Mouse (Mus musculus) testis, postnatal 10 days (tissue): ENCODE results near the gene Brip1.

Experiments
- DNase-seq: peaks from one replicate; pipeline ENCODE4 v3.0.0; 2021; ENCODE audit warnings: low spot score

The Brip1 gene

GRCm38 (mm10) chr11:86115955-86116354, 85.0 kb downstream of the Brip1 start:
- DNase-seq, result no peak

- no peak for DNase-seq
These were observed 93.7 kb downstream of the Brip1 start for GRCm38 (mm10) chr11:86107276-86107675.

- DNase-seq, result no peak
These were observed 94.4 kb downstream of the Brip1 start for GRCm38 (mm10) chr11:86106596-86106995.

- no peak for DNase-seq
These were observed 99.8 kb downstream of the Brip1 start for GRCm38 (mm10) chr11:86101191-86101590.

- DNase-seq, result no peak
These were observed 101.7 kb downstream of the Brip1 start for GRCm38 (mm10) chr11:86099341-86099740.

GRCm38 (mm10) chr11:86088815-86089214, 112.2 kb downstream of the Brip1 start:
- DNase-seq, result no peak

DNA sequence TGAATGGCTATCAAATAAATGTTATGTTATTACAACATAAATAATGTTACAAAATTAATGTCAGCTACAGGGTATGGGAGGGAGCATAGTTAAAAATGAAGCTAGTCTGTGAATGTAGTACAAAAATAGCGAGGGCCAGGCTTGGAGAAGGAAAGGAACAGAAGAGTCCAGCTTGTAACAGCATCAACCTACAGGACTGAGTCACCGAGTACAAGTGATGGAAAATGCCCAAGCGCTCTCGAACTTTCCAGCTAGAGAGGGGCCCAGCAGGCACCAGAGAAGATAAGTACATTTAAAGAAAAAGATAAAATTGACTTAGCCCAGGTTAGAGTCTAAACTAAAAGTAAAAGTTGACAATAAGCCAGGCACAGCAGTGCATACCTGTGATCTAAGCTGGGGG, 116.5 kb downstream of the Brip1 start:
- no peak for DNase-seq

DNA sequence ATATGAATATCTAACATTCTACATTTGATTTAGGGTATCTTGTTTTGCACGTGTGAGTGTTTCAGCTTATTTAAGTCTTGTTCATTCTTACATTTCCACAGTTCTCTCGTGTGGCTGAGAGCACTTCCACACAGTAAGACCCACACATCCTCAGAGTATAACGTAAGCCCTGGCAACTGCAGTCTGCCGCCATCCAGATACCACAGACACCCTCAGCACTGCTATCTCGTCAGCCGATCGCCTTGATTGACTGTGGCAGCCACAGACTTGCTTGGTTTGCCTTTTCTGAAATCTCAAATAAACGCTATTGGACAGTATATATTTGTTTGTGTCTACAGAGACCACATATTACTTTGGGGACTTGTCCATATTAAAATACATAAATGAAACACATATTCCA, 123.0 kb downstream of the Brip1 start:
- no peak for DNase-seq

DNA sequence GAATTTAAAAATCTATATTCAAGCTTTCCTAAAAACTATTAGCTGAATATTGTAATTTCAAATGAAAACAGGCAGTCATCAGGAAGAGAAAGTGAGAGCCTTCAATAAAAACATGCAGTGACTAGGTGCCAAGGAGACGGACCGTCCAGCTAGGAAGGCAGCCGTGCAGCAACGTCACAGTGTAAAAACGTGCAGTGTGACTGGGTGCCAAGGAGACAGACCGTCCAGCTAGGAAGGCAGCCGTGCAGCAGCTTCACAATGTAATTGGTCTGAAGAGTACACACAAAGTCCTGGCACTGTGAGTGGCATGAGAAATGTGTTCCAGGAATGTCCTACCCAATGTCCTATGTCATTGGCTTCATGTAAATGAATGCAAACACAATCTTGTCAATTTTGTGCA, 124.0 kb downstream of the Brip1 start:
- no peak for DNase-seq

DNA sequence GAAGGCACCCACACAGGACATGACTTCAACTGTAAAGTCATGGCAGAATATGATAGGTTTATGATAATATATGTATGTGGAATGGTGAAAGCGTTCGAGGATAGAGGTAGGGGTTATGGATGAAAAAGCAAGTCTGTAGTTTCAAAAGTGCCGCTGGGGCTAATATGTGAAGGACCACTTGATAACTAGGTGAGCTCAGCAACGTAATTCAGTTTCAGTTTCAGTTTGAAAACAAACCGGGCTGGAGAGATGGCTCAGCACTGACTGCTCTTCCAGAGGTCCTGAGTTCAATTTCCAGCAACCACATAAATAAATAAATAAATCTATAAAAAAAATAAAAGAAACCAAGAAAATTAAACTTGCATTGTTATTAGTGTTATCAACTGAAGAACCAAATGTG, 124.6 kb downstream of the Brip1 start:
- no peak for DNase-seq

- no peak for DNase-seq
These were observed 125.6 kb downstream of the Brip1 start for GRCm38 (mm10) chr11:86075371-86075770.

GRCm38 (mm10) chr11:86068651-86069050, 132.3 kb downstream of the Brip1 start:
- DNase-seq, result no peak

DNA sequence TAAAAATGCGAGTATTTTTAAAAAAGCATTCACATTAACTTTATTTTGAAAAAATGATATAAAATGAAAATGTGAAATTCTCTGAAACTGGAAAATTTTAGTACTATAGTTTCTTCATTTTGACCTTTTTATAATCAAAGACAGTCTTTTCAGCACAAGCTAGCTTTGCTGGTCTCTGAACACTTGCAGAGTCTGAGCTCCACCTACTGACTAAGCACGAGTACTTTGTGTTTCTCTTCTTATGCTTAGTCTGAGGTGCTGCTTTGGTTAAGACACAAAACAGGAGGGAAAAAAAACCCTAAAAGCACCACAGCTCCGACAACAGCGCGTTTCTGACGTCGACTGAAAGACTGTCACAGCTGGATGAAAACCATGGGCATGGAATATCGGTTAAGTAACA, 133.8 kb downstream of the Brip1 start:
- DNase-seq, result no peak

DNA sequence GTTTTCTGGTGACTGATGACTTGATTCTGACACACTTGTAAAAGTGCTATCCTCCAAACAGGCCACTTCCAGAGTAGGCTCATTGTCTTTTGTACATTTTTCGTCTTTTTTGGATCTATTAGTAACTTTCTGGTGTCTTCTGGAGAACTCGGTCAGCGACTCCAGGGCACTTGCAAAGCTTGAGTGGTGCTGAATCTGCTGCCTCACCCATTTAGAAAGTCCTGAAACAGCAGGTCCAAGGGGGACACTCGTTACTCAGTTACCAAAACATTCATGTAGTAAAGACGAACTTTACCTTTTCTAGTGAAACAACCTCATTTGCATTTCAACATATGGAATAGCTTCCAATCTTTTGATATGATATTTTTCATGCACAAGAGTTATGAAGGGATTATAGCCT, 136.1 kb downstream of the Brip1 start:
- no peak for DNase-seq

GRCm38 (mm10) chr11:86061243-86061642, 139.8 kb downstream of the Brip1 start:
- no peak for DNase-seq

DNA sequence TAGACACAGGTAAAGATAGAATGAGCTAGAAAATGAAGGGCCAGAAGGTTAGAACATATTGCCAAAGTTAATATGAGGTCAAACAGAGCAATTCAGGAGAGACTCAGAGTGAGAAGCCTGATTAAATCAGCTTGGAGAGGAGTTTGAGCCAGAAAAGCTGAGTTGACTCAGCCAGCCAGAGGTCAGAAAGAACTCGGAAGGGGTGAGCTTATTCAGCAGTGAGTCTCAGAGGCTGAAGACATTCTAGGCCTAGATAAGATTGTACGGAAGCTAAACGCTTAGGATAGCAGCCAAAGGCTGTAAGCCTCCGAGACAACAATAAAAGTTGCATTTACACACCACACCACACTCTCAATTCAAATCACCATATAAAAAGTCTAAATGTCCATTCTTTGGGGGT, 141.9 kb downstream of the Brip1 start:
- DNase-seq, result no peak

GRCm38 (mm10) chr11:86055806-86056205, 145.2 kb downstream of the Brip1 start:
- no peak for DNase-seq

- DNase-seq, result no peak
These were observed 149.6 kb downstream of the Brip1 start for GRCm38 (mm10) chr11:86051383-86051782.

GRCm38 (mm10) chr11:86050430-86051280, 150.3 kb downstream of the Brip1 start:
- no peak for DNase-seq

- DNase-seq, result no peak
These were observed 161.0 kb downstream of the Brip1 start for GRCm38 (mm10) chr11:86039994-86040393.

DNA sequence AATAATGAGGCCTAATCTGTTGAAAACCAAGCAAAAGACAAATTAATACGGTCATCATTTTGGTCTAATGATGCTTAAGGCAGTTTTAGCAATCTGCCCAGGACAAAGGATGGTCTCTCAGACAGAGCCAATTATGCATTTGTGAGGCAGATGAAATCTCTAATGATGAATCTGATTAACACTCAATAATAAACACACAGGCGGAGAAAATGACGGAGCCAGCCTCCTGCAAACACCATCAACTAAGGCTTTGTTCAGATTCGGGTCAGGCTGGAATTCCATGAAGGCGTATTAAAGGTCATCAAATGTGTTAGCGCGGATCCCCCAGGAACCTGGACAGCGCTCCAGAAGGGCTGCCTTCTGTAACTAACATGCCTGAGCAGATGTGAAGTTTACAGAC, 161.6 kb downstream of the Brip1 start:
- DNase-seq, result no peak

GRCm38 (mm10) chr11:86038701-86039100, 162.3 kb downstream of the Brip1 start:
- DNase-seq, result no peak

DNA sequence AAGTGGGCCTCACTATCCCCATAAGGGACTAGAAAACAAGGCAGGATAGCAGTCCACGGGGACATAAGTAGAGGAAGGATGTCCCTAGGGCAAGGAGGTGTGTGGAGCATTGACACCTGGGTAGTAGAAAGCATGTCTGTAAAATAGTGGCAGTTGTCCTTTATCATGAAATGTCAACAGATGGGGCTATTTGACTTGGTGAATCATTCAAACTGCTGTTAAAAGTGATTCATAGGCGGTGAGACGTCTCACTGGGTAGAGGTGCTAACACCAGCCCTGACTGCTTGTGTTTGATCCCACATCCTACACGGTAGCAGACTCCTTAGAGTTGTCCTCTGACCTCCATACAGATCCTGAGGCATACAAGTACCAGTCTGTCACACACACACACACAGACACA, 168.1 kb downstream of the Brip1 start:
- DNase-seq, result no peak

- no peak for DNase-seq
These were observed 173.0 kb downstream of the Brip1 start for GRCm38 (mm10) chr11:86028034-86028433.
